Mouse (Mus musculus): Measurements from ENCODE around the gene Gsdma. TPM values are rescaled to one million over a fixed set of nuclear protein-coding genes. Genes with fewer than 3 reads are reported as not detected.
"Not testable (repeated sequence)": the region's sequence is repeated elsewhere in the genome, so short reads cannot be mapped to it uniquely, and the experiment has no call there.

Gsdma gene
- total RNA-seq, 2 experiments from 2014 or later = 0.13 to 0.16 TPM

GRCm38 (mm10) chr11:98675829-98676363 lies 11.7 kb downstream of the Gsdma start:
- DNase-seq (ENCODE audit: extremely low spot score in 1 of 2, low spot score in 2 of 2) = no peak
- intact Hi-C loops (cut with DNase I) = loop anchor here (2.0 kb wide), 1 partner anchor 37 kb away; no protein-coding TSS in a partner anchor

- intact Hi-C loops (cut with DNase I) = no loop called here
- DNase-seq (ENCODE audit: extremely low spot score in 1 of 2, low spot score in 2 of 2) = no peak
Observed at GRCm38 (mm10) chr11:98680023-98680422, 15.9 kb downstream of the Gsdma start.

GRCm38 (mm10) chr11:98680595-98680994 lies 16.4 kb downstream of the Gsdma start:
- DNase-seq (ENCODE audit: extremely low spot score in 1 of 2, low spot score in 2 of 2); intact Hi-C loops (cut with DNase I): not testable (repeated sequence)

GRCm38 (mm10) chr11:98681186-98681585 lies 17.0 kb downstream of the Gsdma start:
- no peak for DNase-seq (ENCODE audit: extremely low spot score in 1 of 2, low spot score in 2 of 2)
- intact Hi-C loops (cut with DNase I) = no loop called here

- DNase-seq (ENCODE audit: extremely low spot score in 1 of 2, low spot score in 2 of 2) = peak; percentile 95 to 96
- intact Hi-C loops (cut with DNase I) = no loop called here
Observed at GRCm38 (mm10) chr11:98681786-98682745, 17.9 kb downstream of the Gsdma start, which contains the start of gene Psmd3. Psmd3 (plus strand) TSS chr11:98682554.

GRCm38 (mm10) chr11:98682811-98683210 lies 18.7 kb downstream of the Gsdma start:
- intact Hi-C loops (cut with DNase I) = no loop called here
- DNase-seq (ENCODE audit: extremely low spot score in 1 of 2, low spot score in 2 of 2) = no peak

- no peak for DNase-seq (ENCODE audit: extremely low spot score in 1 of 2, low spot score in 2 of 2)
Observed at GRCm38 (mm10) chr11:98685642-98686041, 21.5 kb downstream of the Gsdma start.

GRCm38 (mm10) chr11:98686976-98687375 lies 22.8 kb downstream of the Gsdma start:
- intact Hi-C loops (cut with DNase I) = no loop called here
- no peak for DNase-seq (ENCODE audit: extremely low spot score in 1 of 2, low spot score in 2 of 2)

More at GRCm38 (mm10) chr11:98685642-98686041, 21.5 kb downstream of the Gsdma start:
- intact Hi-C loops (cut with DNase I) = no loop called here

- no peak for DNase-seq (ENCODE audit: extremely low spot score in 1 of 2, low spot score in 2 of 2)
- intact Hi-C loops (cut with DNase I) = no loop called here
Observed at GRCm38 (mm10) chr11:98688009-98688408, 23.9 kb downstream of the Gsdma start.

GRCm38 (mm10) chr11:98693201-98693600 lies 29.1 kb downstream of the Gsdma start:
- intact Hi-C loops (cut with DNase I) = no loop called here
- DNase-seq (ENCODE audit: extremely low spot score in 1 of 2, low spot score in 2 of 2) = peak in 1 of 2 experiments; percentile 32

GRCm38 (mm10) chr11:98693746-98694145 lies 29.6 kb downstream of the Gsdma start:
- intact Hi-C loops (cut with DNase I) = no loop called here
- DNase-seq (ENCODE audit: extremely low spot score in 1 of 2, low spot score in 2 of 2) = no peak

- intact Hi-C loops (cut with DNase I) = no loop called here
- DNase-seq (ENCODE audit: extremely low spot score in 1 of 2, low spot score in 2 of 2) = peak in 1 of 2 experiments; percentile 37
Observed at GRCm38 (mm10) chr11:98694301-98694700, 30.1 kb downstream of the Gsdma start.

- intact Hi-C loops (cut with DNase I) = no loop called here
- peak in 1 of 2 experiments; percentile 69 for DNase-seq (ENCODE audit: extremely low spot score in 1 of 2, low spot score in 2 of 2)
Observed at GRCm38 (mm10) chr11:98695408-98695807, 31.3 kb downstream of the Gsdma start.

- peak in 1 of 2 experiments; percentile 55 for DNase-seq (ENCODE audit: extremely low spot score in 1 of 2, low spot score in 2 of 2)
- intact Hi-C loops (cut with DNase I) = no loop called here
Observed at GRCm38 (mm10) chr11:98696454-98697216, 32.5 kb downstream of the Gsdma start.

GRCm38 (mm10) chr11:98697225-98697624 lies 33.1 kb downstream of the Gsdma start:
- peak in 1 of 2 experiments; percentile 15 for DNase-seq (ENCODE audit: extremely low spot score in 1 of 2, low spot score in 2 of 2)
- intact Hi-C loops (cut with DNase I) = no loop called here

- peak in 1 of 2 experiments; percentile 18 for DNase-seq (ENCODE audit: extremely low spot score in 1 of 2, low spot score in 2 of 2)
- intact Hi-C loops (cut with DNase I) = no loop called here
Observed at GRCm38 (mm10) chr11:98698849-98699640, 34.9 kb downstream of the Gsdma start.

GRCm38 (mm10) chr11:98699911-98700310 lies 35.8 kb downstream of the Gsdma start:
- peak; percentile 66 to 76 for DNase-seq (ENCODE audit: extremely low spot score in 1 of 2, low spot score in 2 of 2)
- intact Hi-C loops (cut with DNase I) = loop anchor here (5.0 kb wide), 1 partner anchor 212 kb away; no protein-coding TSS in a partner anchor

- DNase-seq (ENCODE audit: extremely low spot score in 1 of 2, low spot score in 2 of 2) = no peak
- intact Hi-C loops (cut with DNase I) = loop anchor here (5.0 kb wide), 1 partner anchor 211 kb away; no protein-coding TSS in a partner anchor
Observed at GRCm38 (mm10) chr11:98701213-98701670, 37.1 kb downstream of the Gsdma start, which contains the start of gene Csf3. Csf3 (plus strand) TSS chr11:98701263.

Data from left cerebral cortex, postnatal 10 days (tissue).